Mouse (Mus musculus) common myeloid progenitor, adult 5-6 weeks (primary cell): ENCODE measurements around the gene Fzd1. TPM values are rescaled to one million over a fixed set of nuclear protein-coding genes. Genes with fewer than 3 reads are reported as not detected.

Source experiments
- ATAC-seq: replicated peaks from 2 replicates; pipeline ENCODE4 v1.8.0; 2016; ENCODE audit warnings: low read depth, mild to moderate bottlenecking, moderate TSS enrichment, inconsistent platforms; ENCODE audit not compliant: poor library complexity, severe bottlenecking
- total RNA-seq: library from RNA; stranded (forward); fragments of 200-1000, 187-1606 nt; gene quantifications from 2 replicates; pipeline ENCODE4 v1.2.3, GENCODE M21; 2017

Fzd1 gene
- total RNA-seq, 1 experiment from 2014 or later, result 0.09 TPM

GRCm38 (mm10) chr5:4754701-4755281 is 3.0 kb downstream of the Fzd1 start:
- no peak for ATAC-seq

DNA sequence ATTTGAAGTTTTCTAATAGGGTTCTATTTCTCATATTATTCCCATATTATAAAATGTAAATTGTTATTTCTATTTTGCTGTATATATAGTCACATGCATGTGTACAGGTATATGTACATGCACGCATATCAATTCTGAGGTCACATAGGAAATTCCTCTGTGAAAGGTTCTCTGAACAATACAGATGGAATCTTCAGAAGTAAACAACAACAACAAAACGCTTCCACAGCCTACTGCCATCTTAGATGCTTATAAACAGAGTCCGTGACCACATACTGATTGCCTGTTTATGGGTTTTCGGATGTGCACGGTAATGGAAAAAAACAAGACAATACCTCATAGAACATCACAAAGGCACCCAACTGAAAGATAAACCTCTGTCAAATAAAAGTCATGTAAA is 4.7 kb downstream of the Fzd1 start:
- ATAC-seq, result no peak

DNA sequence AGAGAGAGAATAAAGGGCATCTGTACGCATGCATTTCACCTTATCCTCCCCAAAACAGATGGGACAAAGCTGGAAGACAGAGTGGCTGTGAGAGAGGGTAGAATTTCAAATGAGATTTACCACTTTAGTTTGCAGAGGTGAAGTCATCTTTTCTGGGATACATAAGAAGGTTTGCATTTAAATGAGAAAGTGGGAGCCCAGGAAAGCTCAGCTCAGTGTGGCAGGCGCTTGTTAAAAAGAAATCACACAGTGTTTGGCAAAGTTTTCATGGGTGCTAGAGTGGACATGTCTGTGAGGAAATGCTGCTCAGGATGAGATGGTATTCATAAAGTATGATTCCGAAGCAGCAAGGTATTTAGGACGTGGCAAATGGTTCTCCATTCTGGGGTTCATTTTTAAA is 15.1 kb downstream of the Fzd1 start:
- no peak for ATAC-seq

GRCm38 (mm10) chr5:4737013-4737412 is 20.8 kb downstream of the Fzd1 start:
- no peak for ATAC-seq

GRCm38 (mm10) chr5:4735461-4735860 is 22.4 kb downstream of the Fzd1 start:
- ATAC-seq, result no peak

DNA sequence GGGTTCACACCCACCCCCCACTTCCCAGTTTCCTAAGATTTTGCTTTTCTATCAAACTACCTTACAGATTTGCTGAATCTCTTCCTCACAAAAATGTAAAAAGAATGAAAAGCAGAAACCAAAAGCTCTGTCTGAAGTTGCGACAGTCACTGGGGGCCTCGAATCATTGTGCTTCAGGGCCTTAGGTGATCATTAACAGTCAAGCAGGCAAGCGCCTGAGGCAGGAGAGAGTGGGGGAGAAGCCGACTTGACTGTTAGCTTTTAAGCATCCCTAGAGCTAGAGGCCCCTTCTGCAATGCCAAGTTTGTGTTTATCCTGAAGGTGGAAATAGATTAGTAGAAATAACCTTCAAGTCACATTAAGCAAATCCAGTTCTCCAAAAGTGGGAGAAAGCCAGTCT is 24.6 kb downstream of the Fzd1 start:
- ATAC-seq, result no peak

DNA sequence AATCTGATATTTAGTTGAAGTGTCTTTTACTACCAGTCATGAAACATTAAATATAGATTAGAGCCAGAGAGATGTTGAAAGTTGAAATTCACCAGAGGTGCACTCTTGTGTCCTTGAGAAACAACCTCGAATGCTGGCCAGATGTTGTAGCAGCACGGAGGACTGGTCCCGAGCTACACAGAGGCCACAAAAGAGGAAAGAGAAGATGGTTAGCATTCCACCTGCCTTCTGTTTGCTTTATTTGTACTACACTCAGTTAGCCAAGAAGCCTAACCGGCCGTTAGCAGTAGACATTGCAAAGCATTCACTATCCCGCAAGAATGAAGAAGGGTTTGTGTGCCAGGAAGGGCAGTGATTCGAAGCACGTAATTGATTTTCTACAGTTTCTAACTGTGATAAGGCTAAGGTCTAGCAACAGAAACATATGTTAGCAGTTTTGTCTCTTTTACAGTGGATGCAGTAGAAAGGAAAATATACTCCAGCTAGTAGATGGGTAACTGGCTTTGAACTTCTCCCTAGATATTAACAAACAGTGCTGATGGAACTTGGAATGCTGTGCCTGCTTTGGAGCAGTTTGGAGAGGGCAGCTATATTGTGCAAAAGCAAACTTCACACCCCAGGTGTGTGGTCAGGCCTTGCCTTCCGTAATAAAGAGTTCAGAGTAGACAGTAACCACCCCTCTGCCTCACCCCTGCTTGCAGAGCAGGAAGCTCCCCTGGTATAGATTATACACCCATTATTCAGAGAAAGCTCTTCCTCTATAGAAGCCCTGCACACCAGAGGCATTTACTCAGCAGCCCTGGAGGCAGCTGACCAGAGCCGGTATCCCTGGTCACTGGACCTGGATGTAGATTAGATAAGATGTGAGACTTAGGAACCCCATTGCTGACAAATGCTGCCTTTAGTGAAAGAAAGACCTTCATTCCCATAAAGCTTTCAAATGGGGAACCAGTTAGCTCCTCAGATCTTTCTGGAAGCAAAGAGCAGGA is 25.3 kb downstream of the Fzd1 start:
- ATAC-seq, result no peak

DNA sequence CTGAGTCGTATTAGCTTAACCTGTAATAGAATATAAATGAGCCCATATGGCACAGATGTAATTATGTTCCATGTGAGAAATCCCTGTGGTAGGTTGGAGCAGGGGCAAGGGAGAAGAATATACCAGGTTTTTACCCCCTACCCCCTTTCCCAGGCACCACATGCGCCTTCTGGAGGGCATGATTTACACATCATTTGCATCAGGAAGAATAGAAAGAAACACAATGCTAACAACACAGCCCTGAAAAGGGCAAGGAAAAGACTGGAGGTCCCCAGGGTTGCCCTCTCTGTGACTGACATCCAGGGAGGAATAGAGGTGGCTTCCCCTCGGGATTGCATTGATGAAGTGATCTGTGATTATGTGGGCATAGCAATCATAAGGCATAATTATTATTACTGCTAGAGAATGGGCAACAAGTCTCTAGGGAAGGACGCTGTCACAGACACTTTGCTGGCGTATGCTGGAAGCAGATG is 26.1 kb downstream of the Fzd1 start:
- no peak for ATAC-seq

- ATAC-seq, result no peak
Measured at GRCm38 (mm10) chr5:4731064-4731463, 26.8 kb downstream of the Fzd1 start.
